8 mouse cellular contexts compared by ENCODE assay signal in the genomic region with DNA sequence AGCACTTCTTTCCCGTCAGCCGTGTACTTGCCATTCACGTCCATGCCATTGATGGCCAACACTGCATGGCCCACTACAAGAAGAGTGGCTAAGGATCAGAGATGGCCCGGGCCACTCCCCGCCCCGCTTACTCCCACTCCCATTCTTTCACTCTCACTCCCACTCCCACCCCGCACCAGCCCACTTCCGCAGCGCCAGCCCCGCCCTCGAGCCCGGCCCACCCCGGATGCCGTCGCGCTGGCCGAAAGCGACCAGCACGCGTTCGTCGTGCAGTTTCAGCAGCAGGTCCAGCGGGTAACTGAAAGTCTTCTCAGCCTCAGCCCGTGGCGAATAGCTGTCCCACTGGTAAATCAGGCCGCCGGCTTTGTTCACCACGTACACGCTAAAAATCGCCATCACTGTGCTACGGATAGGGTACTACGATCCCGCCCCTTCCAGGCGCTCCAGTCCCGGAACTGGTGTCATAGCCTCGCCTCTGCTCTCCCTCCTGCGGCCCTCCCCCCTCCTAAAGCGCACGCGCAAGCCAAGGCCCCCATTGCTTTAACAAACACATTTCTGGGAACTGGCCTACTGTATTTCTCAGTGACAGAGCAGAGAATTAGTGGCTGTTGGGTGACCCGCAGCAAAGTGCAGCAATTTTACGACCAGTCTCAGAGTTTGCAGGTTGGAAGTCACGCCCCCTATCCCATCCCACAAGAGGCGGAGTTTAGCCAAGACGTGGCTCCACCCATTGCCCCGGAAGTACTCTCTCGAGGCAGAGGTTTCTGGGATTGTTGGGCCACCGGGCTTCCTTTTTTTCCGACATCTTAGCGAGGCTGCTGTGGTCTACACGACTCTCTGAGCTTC. TPM values are rescaled to one million over a fixed set of nuclear protein-coding genes. Genes with fewer than 3 reads are reported as not detected.
A peak's percentile ranks its signal among the peaks of the same experiment; 100 is the strongest.
DNase-seq lines count a peak whose midpoint lies in the region; ATAC-seq lines count a peak whose summit lies in the region.

Gene Rps25, plus strand, starts transcription at position 234 of the 846 bp plus-strand sequence.
Gene Trappc4, minus strand, starts transcription at position 695 of the 846 bp plus-strand sequence.

- intact Hi-C loops in heart, postnatal 14 days (cut with DNase I): no loop called here

- H3K4me1 ChIP-seq in forebrain, embryonic 14.5 days (ENCODE audit: control insufficient read depth, insufficient read depth, low read length): peaks cover 10% of the 10 kb centered on the region
- H3K4me1 ChIP-seq in neural tube, embryonic 15.5 days: peaks cover 43% of the 10 kb centered on the region

- peaks cover 67% of the 10 kb centered on the region for H3K36me3 ChIP-seq in forebrain, embryonic 14.5 days (ENCODE audit: control insufficient read depth, insufficient read depth, low read length)
- H3K36me3 ChIP-seq in neural tube, embryonic 15.5 days: peaks cover 64% of the 10 kb centered on the region

- H3K27ac ChIP-seq in forebrain, embryonic 14.5 days (ENCODE audit: low read depth, low read length): peak within 1 kb of the TSS; percentile 95
- H3K27ac ChIP-seq in neural tube, embryonic 15.5 days (replicated peaks): peak within 1 kb of the TSS; percentile 96

- H3K4me3 ChIP-seq in forebrain, embryonic 14.5 days (ENCODE audit: low read depth, low read length): peak within 1 kb of the TSS; percentile 81
- H3K4me3 ChIP-seq in neural tube, embryonic 15.5 days (replicated peaks): peak within 1 kb of the TSS; percentile 81

- DNase-seq in ES-CJ7 (ENCODE audit: low read depth, low spot score): peak; percentile 95
- peak; percentile 89 for DNase-seq in cerebellum, adult 11 months
- peak; percentile 98 for DNase-seq in forebrain, embryonic 14.5 days (ENCODE audit: low spot score)
- DNase-seq in heart, postnatal 14 days: peak; percentile 89 to 93
- DNase-seq in layer of hippocampus, adult 11-12 months (ENCODE audit: low spot score): peak; percentile 93
- DNase-seq in lung, adult 18-20 months: peak; percentile 91 to 93
- peak; percentile 92 for DNase-seq in testis, postnatal 14 days (ENCODE audit: low spot score)

- H3K9ac ChIP-seq in forebrain, embryonic 14.5 days (ENCODE audit: low read length): peak within 1 kb of the TSS; percentile 80
- peak within 1 kb of the TSS; percentile 89 for H3K9ac ChIP-seq in neural tube, embryonic 15.5 days (replicated peaks)

- ATAC-seq in forebrain, embryonic 14.5 days: peak; percentile 97
- ATAC-seq in neural tube, embryonic 15.5 days (ENCODE audit: low FRiP score): peak; percentile 97

- WGBS in forebrain, embryonic 14.5 days: under 1% methylated on average over 50 of the region's 51 CpGs
- WGBS in neural tube, embryonic 15.5 days: under 1% methylated on average over 51 of the region's 51 CpGs

- H3K27me3 ChIP-seq in forebrain, embryonic 14.5 days (replicated peaks; ENCODE audit: control insufficient read depth, insufficient read depth, low read length): no peaks in the 10 kb centered on the region
- no peaks in the 10 kb centered on the region for H3K27me3 ChIP-seq in neural tube, embryonic 15.5 days (replicated peaks)

- H3K4me2 ChIP-seq in forebrain, embryonic 14.5 days (ENCODE audit: low read length): peak within 1 kb of the TSS; percentile 76
- H3K4me2 ChIP-seq in neural tube, embryonic 15.5 days: peak within 1 kb of the TSS; percentile 81

- H3K9me3 ChIP-seq in forebrain, embryonic 14.5 days (replicated peaks; ENCODE audit: control insufficient read depth, low read length): no peaks in the 10 kb centered on the region
- H3K9me3 ChIP-seq in neural tube, embryonic 15.5 days (replicated peaks): no peaks in the 10 kb centered on the region

RNA-seq across cellular contexts. Expression of gene Rps25, which starts in this region (rescaled TPM):
- polyA plus RNA-seq in forebrain, embryonic 14.5 days (2014; fragmentation: Nextera tagmentation; extraction: Ambion mirVana): 1,391 and 1,749 TPM in 2 replicates
- total RNA-seq in heart, postnatal 14 days (2021): 100 to 1,000 TPM; 728 to 854 TPM
- polyA plus RNA-seq in neural tube, embryonic 15.5 days (2015; fragmentation: Nextera tagmentation; extraction: Ambion mirVana): 1,003 and 1,094 TPM in 2 replicates

RNA-seq across cellular contexts. Expression of gene Trappc4, which starts in this region (rescaled TPM):
- 327 and 347 TPM in 2 replicates for polyA plus RNA-seq in forebrain, embryonic 14.5 days (2014; fragmentation: Nextera tagmentation; extraction: Ambion mirVana)
- total RNA-seq in heart, postnatal 14 days (2021): 10 to 100 TPM; 32.1 to 35.8 TPM
- 261 and 302 TPM in 2 replicates for polyA plus RNA-seq in neural tube, embryonic 15.5 days (2015; fragmentation: Nextera tagmentation; extraction: Ambion mirVana)

Comparison
In these comparisons a context has a peak if more than half of its experiments do, and no peak if none do; other contexts are left out.
1. Peak in every context shown above with its lines: DNase-seq, ATAC-seq, H3K4me3 ChIP-seq and H3K27ac ChIP-seq.